Mouse (Mus musculus) stomach, postnatal 0 days (tissue): ENCODE measurements around the gene Ccdc34.

Experiments used
- CTCF ChIP-seq: IDR thresholded peaks from 2 replicates; pipeline ENCODE4 v1.5.1; 2016; ENCODE audit warnings: antibody characterized with exemption, low read depth, mild to moderate bottlenecking, moderate library complexity
- EP300 ChIP-seq: optimal IDR thresholded peaks from 2 replicates; pipeline ENCODE3; 2016; ENCODE audit warnings: antibody characterized with exemption

- TF ChIP-seq CTCF, result no peak
- TF ChIP-seq EP300, result no peak
Measured at GRCm38 (mm10) chr2:110009449-110009848, 8.2 kb upstream of the Ccdc34 start.
